In genomic region chr10:67055867-67056856, GRCm38 (mm10) we compare ENCODE assay signal across 8 mouse cellular contexts. TPM values are rescaled to one million over a fixed set of nuclear protein-coding genes. Genes with fewer than 3 reads are reported as not detected.
DNase-seq lines count a peak whose midpoint lies in the region; ATAC-seq and TF ChIP-seq lines count a peak whose summit lies in the region.

No protein-coding gene starts in this region.

- H3K4me2 ChIP-seq in kidney, embryonic 15.5 days, result peak overlapping the region; percentile 41
- H3K4me2 ChIP-seq in heart, embryonic 14.5 days (ENCODE audit: low read length), result peak overlapping the region; percentile 58
- H3K4me2 ChIP-seq in liver, embryonic 14.5 days (ENCODE audit: low read depth), result peak overlapping the region; percentile 18

- DNase-seq in kidney, adult 9 months, result no peak
- peak; percentile 70 to 82 for DNase-seq in cerebellum, postnatal 10 days
- DNase-seq in liver, embryonic 14.5 days (ENCODE audit: low read depth in 3 of 3, low spot score in 3 of 3), result peak in 1 of 3 experiments; percentile 17
- DNase-seq in left cerebral cortex, postnatal 4 days, result no peak
- no peak for DNase-seq in urinary bladder, postnatal 10 days (ENCODE audit: low spot score)
- no peak for DNase-seq in gastrocnemius, adult 8-10 months (ENCODE audit: low spot score in 2 of 2)

- H3K27ac ChIP-seq in kidney, embryonic 15.5 days, result peak overlapping the region; percentile 84
- H3K27ac ChIP-seq in heart, embryonic 14.5 days (replicated peaks in 1 of 2; ENCODE audit: control insufficient read depth in 1 of 2, insufficient read depth in 1 of 2, low read depth in 2 of 2, low read length in 2 of 2), result peak overlapping the region; percentile 88 to 93
- H3K27ac ChIP-seq in liver, embryonic 14.5 days, result no peak overlapping the region

- TF ChIP-seq EP300 in liver, embryonic 14.5 days (IDR thresholded peaks at IDR 0.05; ENCODE audit: low read depth), result peak; percentile 24

- no peaks in the 10 kb centered on the region for H3K27me3 ChIP-seq in kidney, embryonic 15.5 days
- H3K27me3 ChIP-seq in heart, embryonic 14.5 days (ENCODE audit: control insufficient read depth, insufficient read depth, low read length), result no peaks in the 10 kb centered on the region
- H3K27me3 ChIP-seq in liver, embryonic 14.5 days (ENCODE audit: control insufficient read depth, insufficient read depth, low read length), result no peaks in the 10 kb centered on the region

- no peak; the same call in none of the 2 replicates for ATAC-seq in kidney, embryonic 15.5 days (replicated peaks; ENCODE audit: low FRiP score)
- peak; percentile 36 for ATAC-seq in heart, embryonic 14.5 days (ENCODE audit: insufficient number of reproducible peaks, insufficient read depth, low FRiP score, low read depth)
- ATAC-seq in liver, embryonic 14.5 days (ENCODE audit: insufficient read depth), result peak; percentile 55; the same call in 1 of the 2 replicates

- no peaks in the 10 kb centered on the region for H3K9me3 ChIP-seq in kidney, embryonic 15.5 days (replicated peaks)
- no peaks in the 10 kb centered on the region for H3K9me3 ChIP-seq in heart, embryonic 14.5 days (ENCODE audit: control insufficient read depth, low read length)
- no peaks in the 10 kb centered on the region for H3K9me3 ChIP-seq in liver, embryonic 14.5 days (ENCODE audit: control insufficient read depth, low read length)

- 21% methylated on average over 17 of the region's 17 CpGs for WGBS in kidney, embryonic 15.5 days
- 18% methylated on average over 17 of the region's 17 CpGs for WGBS in heart, embryonic 14.5 days
- WGBS in liver, embryonic 14.5 days (ENCODE audit: insufficient replicate concordance), result 31% methylated on average over 17 of the region's 17 CpGs

- intact Hi-C loops in left cerebral cortex, postnatal 4 days (cut with DNase I), result no loop called here

- H3K9ac ChIP-seq in kidney, embryonic 15.5 days, result no peak overlapping the region
- H3K9ac ChIP-seq in heart, embryonic 14.5 days (ENCODE audit: low read length), result peak overlapping the region; percentile 59
- no peak overlapping the region for H3K9ac ChIP-seq in liver, embryonic 14.5 days (replicated peaks)

- no peaks in the 10 kb centered on the region for H3K36me3 ChIP-seq in kidney, embryonic 15.5 days
- no peaks in the 10 kb centered on the region for H3K36me3 ChIP-seq in heart, embryonic 14.5 days (ENCODE audit: control insufficient read depth, insufficient read depth, low read length)
- no peaks in the 10 kb centered on the region for H3K36me3 ChIP-seq in liver, embryonic 14.5 days (replicated peaks; ENCODE audit: control insufficient read depth, insufficient read depth, low read depth)

- TF ChIP-seq CTCF in liver, embryonic 14.5 days (IDR thresholded peaks at IDR 0.05; ENCODE audit: low read depth), result no peak

- H3K4me3 ChIP-seq in kidney, embryonic 15.5 days (replicated peaks), result no peak overlapping the region
- peak overlapping the region in 1 of 2 experiments; percentile 20; a peak in 1 of 4 replicates for H3K4me3 ChIP-seq in heart, embryonic 14.5 days (ENCODE audit: control insufficient read depth in 1 of 2, insufficient read depth in 1 of 2, low read depth in 1 of 2, low read length in 2 of 2)
- H3K4me3 ChIP-seq in liver, embryonic 14.5 days (ENCODE audit: insufficient read depth in 1 of 2, low read depth in 2 of 2, low read length in 2 of 2), result 0 out of 4 replicates have a peak overlapping the region, but pooled peaks of 1 of the 2 experiments have one; percentile 1

- H3K4me1 ChIP-seq in kidney, embryonic 15.5 days, result peaks cover 58% of the 10 kb centered on the region
- H3K4me1 ChIP-seq in heart, embryonic 14.5 days (ENCODE audit: control insufficient read depth in 2 of 2, insufficient read depth in 2 of 2, low read length in 2 of 2), result peaks cover 27 to 65% of the 10 kb centered on the region in 2 experiments
- peaks cover 0 to 8% of the 10 kb centered on the region in 2 experiments; a peak in 1 of 4 replicates for H3K4me1 ChIP-seq in liver, embryonic 14.5 days (replicated peaks; ENCODE audit: control insufficient read depth in 2 of 2, insufficient read depth in 2 of 2, low read length in 1 of 2)

RNA-seq across cellular contexts. Expression of gene Jmjd1c, which starts 39.8 kb away (rescaled TPM):
- polyA plus RNA-seq in kidney, embryonic 15.5 days (2015; fragmentation: Nextera tagmentation; extraction: Ambion mirVana), result 38.0 and 42.6 TPM in 2 replicates
- 42.4 and 43.4 TPM in 2 replicates for polyA plus RNA-seq in heart, embryonic 14.5 days (2014; fragmentation: Nextera tagmentation; extraction: Ambion mirVana)
- 4.2 and 6.5 TPM in 2 replicates for polyA plus RNA-seq in liver, embryonic 14.5 days (2012; rRNA removed)
- polyA plus RNA-seq in liver, embryonic 14.5 days (2014; fragmentation: Nextera tagmentation; extraction: Ambion mirVana), result 8.7 and 9.9 TPM in 2 replicates
- 100 to 1,000 TPM; 135 to 143 TPM for total RNA-seq in left cerebral cortex, postnatal 4 days (2021)
- 10 to 100 TPM; 22.0 to 26.9 (median 22.7) TPM for total RNA-seq in gastrocnemius, adult 8-10 months (2022)

RNA-seq across cellular contexts. Expression of gene Reep3, which starts 40.6 kb away (rescaled TPM):
- polyA plus RNA-seq in kidney, embryonic 15.5 days (2015; fragmentation: Nextera tagmentation; extraction: Ambion mirVana), result 47.0 and 49.1 TPM in 2 replicates
- 28.7 and 31.5 TPM in 2 replicates for polyA plus RNA-seq in heart, embryonic 14.5 days (2014; fragmentation: Nextera tagmentation; extraction: Ambion mirVana)
- 3.2 and 3.9 TPM in 2 replicates for polyA plus RNA-seq in liver, embryonic 14.5 days (2012; rRNA removed)
- 5.1 and 5.4 TPM in 2 replicates for polyA plus RNA-seq in liver, embryonic 14.5 days (2014; fragmentation: Nextera tagmentation; extraction: Ambion mirVana)
- 10 to 100 TPM; 24.4 to 27.9 TPM for total RNA-seq in left cerebral cortex, postnatal 4 days (2021)
- 1 to 10 TPM; 7.6 to 9.3 (median 9.0) TPM for total RNA-seq in gastrocnemius, adult 8-10 months (2022)

Comparison
In these comparisons a context has a peak if more than half of its experiments do, and no peak if none do; other contexts are left out.
1. DNase-seq: peak in cerebellum, postnatal 10 days (2 of 2); none in kidney, adult 9 months (single experiment), left cerebral cortex, postnatal 4 days (single experiment), urinary bladder, postnatal 10 days (single experiment) and gastrocnemius, adult 8-10 months (0 of 2).
2. Peak in every context shown above with its lines, with median percentiles within 50 percentile points of each other: H3K4me2 ChIP-seq.